Mouse (Mus musculus): ENCODE results near the gene Fcna. TPM values are rescaled to one million over a fixed set of nuclear protein-coding genes. Genes with fewer than 3 reads are reported as not detected.

Fcna gene
- 18.6 and 21.5 TPM in 2 replicates for polyA plus RNA-seq (2012; ENCODE audit: insufficient read depth, insufficient read length, missing spikeins)

- Histone ChIP-seq H3K4me1 (ENCODE audit: control insufficient read depth, insufficient read depth, low read length) (peaks cover 18% of the 10 kb centered on the region), H3K4me3 (ENCODE audit: insufficient read depth, low read length) (peak within 1 kb of the TSS; percentile 9; the same call in 1 of the 2 replicates), H3K27ac (ENCODE audit: insufficient read depth, low read depth, low read length) (peak within 1 kb of the TSS; percentile 47)
- no peak for TF ChIP-seq POLR2A (IDR thresholded peaks at IDR 0.05; ENCODE audit: borderline replicate concordance, low read depth, low read length)
- TF ChIP-seq CTCF (IDR thresholded peaks at IDR 0.05; ENCODE audit: low read depth, low read length), result no peak
These were observed at the start of gene Fcna for GRCm38 (mm10) chr2:25627811-25628210. Fcna (minus strand) TSS chr2:25628030.

GRCm38 (mm10) chr2:25676486-25676885 lies 48.7 kb upstream of the Fcna start, which contains the start of gene Lcn6:
Lcn6 (plus strand) TSS chr2:25676786.
- TF ChIP-seq POLR2A (IDR thresholded peaks at IDR 0.05; ENCODE audit: borderline replicate concordance, low read depth, low read length) (no peak), CTCF (IDR thresholded peaks at IDR 0.05; ENCODE audit: low read depth, low read length) (no peak)
- Histone ChIP-seq H3K4me3 (ENCODE audit: insufficient read depth, low read length) (no peak within 1 kb of the TSS), H3K27ac (ENCODE audit: insufficient read depth, low read depth, low read length) (no peak within 1 kb of the TSS), H3K4me1 (ENCODE audit: control insufficient read depth, insufficient read depth, low read length) (no peaks in the 10 kb centered on the region)

- TF ChIP-seq CTCF (IDR thresholded peaks at IDR 0.05; ENCODE audit: low read depth, low read length) (no peak), POLR2A (IDR thresholded peaks at IDR 0.05; ENCODE audit: borderline replicate concordance, low read depth, low read length) (no peak)
- Histone ChIP-seq H3K4me1 (ENCODE audit: control insufficient read depth, insufficient read depth, low read length) (peaks cover 2% of the 10 kb centered on the region; the same call in 1 of the 2 replicates), H3K4me3 (ENCODE audit: insufficient read depth, low read length) (no peak overlapping the region), H3K27ac (ENCODE audit: insufficient read depth, low read depth, low read length) (no peak overlapping the region)
These were observed 38.7 kb upstream of the Fcna start for GRCm38 (mm10) chr2:25666516-25666915.

- no peak overlapping the region for H3K27ac ChIP-seq (ENCODE audit: insufficient read depth, low read depth, low read length)
- H3K4me3 ChIP-seq (ENCODE audit: insufficient read depth, low read length), result no peak overlapping the region
- peaks cover 8% of the 10 kb centered on the region; the same call in 1 of the 2 replicates for H3K4me1 ChIP-seq (ENCODE audit: control insufficient read depth, insufficient read depth, low read length)
- TF ChIP-seq POLR2A (IDR thresholded peaks at IDR 0.05; ENCODE audit: borderline replicate concordance, low read depth, low read length), result no peak
- no peak for TF ChIP-seq CTCF (IDR thresholded peaks at IDR 0.05; ENCODE audit: low read depth, low read length)
These were observed 36.3 kb upstream of the Fcna start for GRCm38 (mm10) chr2:25664125-25664524.

GRCm38 (mm10) chr2:25663511-25663910 lies 35.7 kb upstream of the Fcna start:
- peak; percentile 49; the same call in 1 of the 2 replicates for TF ChIP-seq CTCF (IDR thresholded peaks at IDR 0.05; ENCODE audit: low read depth, low read length)
- TF ChIP-seq POLR2A (IDR thresholded peaks at IDR 0.05; ENCODE audit: borderline replicate concordance, low read depth, low read length), result no peak
- Histone ChIP-seq H3K4me1 (ENCODE audit: control insufficient read depth, insufficient read depth, low read length) (peaks cover 8% of the 10 kb centered on the region; the same call in 1 of the 2 replicates), H3K4me3 (ENCODE audit: insufficient read depth, low read length) (no peak overlapping the region), H3K27ac (ENCODE audit: insufficient read depth, low read depth, low read length) (no peak overlapping the region)

GRCm38 (mm10) chr2:25661245-25661970 lies 33.6 kb upstream of the Fcna start:
- H3K27ac ChIP-seq (ENCODE audit: insufficient read depth, low read depth, low read length), result no peak overlapping the region
- peaks cover 8% of the 10 kb centered on the region; the same call in 1 of the 2 replicates for H3K4me1 ChIP-seq (ENCODE audit: control insufficient read depth, insufficient read depth, low read length)
- TF ChIP-seq CTCF (IDR thresholded peaks at IDR 0.05; ENCODE audit: low read depth, low read length), result no peak
- TF ChIP-seq POLR2A (IDR thresholded peaks at IDR 0.05; ENCODE audit: borderline replicate concordance, low read depth, low read length), result no peak
- H3K4me3 ChIP-seq (ENCODE audit: insufficient read depth, low read length), result no peak overlapping the region

- TF ChIP-seq CTCF (IDR thresholded peaks at IDR 0.05; ENCODE audit: low read depth, low read length) (no peak), POLR2A (IDR thresholded peaks at IDR 0.05; ENCODE audit: borderline replicate concordance, low read depth, low read length) (no peak)
- H3K4me3 ChIP-seq (ENCODE audit: insufficient read depth, low read length), result no peak overlapping the region
- no peak overlapping the region for H3K27ac ChIP-seq (ENCODE audit: insufficient read depth, low read depth, low read length)
- H3K4me1 ChIP-seq (ENCODE audit: control insufficient read depth, insufficient read depth, low read length), result peaks cover 8% of the 10 kb centered on the region; the same call in 1 of the 2 replicates
These were observed 32.4 kb upstream of the Fcna start for GRCm38 (mm10) chr2:25660279-25660678.

- Histone ChIP-seq H3K4me3 (ENCODE audit: insufficient read depth, low read length) (no peak within 1 kb of the TSS), H3K4me1 (ENCODE audit: control insufficient read depth, insufficient read depth, low read length) (peaks cover 8% of the 10 kb centered on the region; the same call in 1 of the 2 replicates), H3K27ac (ENCODE audit: insufficient read depth, low read depth, low read length) (no peak within 1 kb of the TSS)
- TF ChIP-seq CTCF (IDR thresholded peaks at IDR 0.05; ENCODE audit: low read depth, low read length) (no peak), POLR2A (IDR thresholded peaks at IDR 0.05; ENCODE audit: borderline replicate concordance, low read depth, low read length) (no peak)
These were observed 29.8 kb upstream of the Fcna start, which contains the start of gene Lcn5 for GRCm38 (mm10) chr2:25657652-25658051. Lcn5 (plus strand) TSS chr2:25657952.

- no peak overlapping the region for H3K27ac ChIP-seq (ENCODE audit: insufficient read depth, low read depth, low read length)
- peaks cover 8% of the 10 kb centered on the region; the same call in 1 of the 2 replicates for H3K4me1 ChIP-seq (ENCODE audit: control insufficient read depth, insufficient read depth, low read length)
- TF ChIP-seq POLR2A (IDR thresholded peaks at IDR 0.05; ENCODE audit: borderline replicate concordance, low read depth, low read length), result no peak
- TF ChIP-seq CTCF (IDR thresholded peaks at IDR 0.05; ENCODE audit: low read depth, low read length), result no peak
- H3K4me3 ChIP-seq (ENCODE audit: insufficient read depth, low read length), result no peak overlapping the region
These were observed 29.4 kb upstream of the Fcna start for GRCm38 (mm10) chr2:25657246-25657645.

GRCm38 (mm10) chr2:25656691-25657090 lies 28.9 kb upstream of the Fcna start:
- H3K4me1 ChIP-seq (ENCODE audit: control insufficient read depth, insufficient read depth, low read length), result peaks cover 8% of the 10 kb centered on the region; the same call in 1 of the 2 replicates
- H3K27ac ChIP-seq (ENCODE audit: insufficient read depth, low read depth, low read length), result no peak overlapping the region
- no peak overlapping the region for H3K4me3 ChIP-seq (ENCODE audit: insufficient read depth, low read length)
- TF ChIP-seq POLR2A (IDR thresholded peaks at IDR 0.05; ENCODE audit: borderline replicate concordance, low read depth, low read length), result no peak
- TF ChIP-seq CTCF (IDR thresholded peaks at IDR 0.05; ENCODE audit: low read depth, low read length), result no peak

Measured in bone marrow macrophage, adult 2 months (primary cell).